Mouse (Mus musculus) ovary, postnatal 14 days (tissue): ENCODE results near the gene Tex35.

Experiments used
- DNase-seq: peaks from one replicate; pipeline ENCODE4 v3.0.0; 2022; ENCODE audit warnings: low spot score

Tex35 gene

DNA sequence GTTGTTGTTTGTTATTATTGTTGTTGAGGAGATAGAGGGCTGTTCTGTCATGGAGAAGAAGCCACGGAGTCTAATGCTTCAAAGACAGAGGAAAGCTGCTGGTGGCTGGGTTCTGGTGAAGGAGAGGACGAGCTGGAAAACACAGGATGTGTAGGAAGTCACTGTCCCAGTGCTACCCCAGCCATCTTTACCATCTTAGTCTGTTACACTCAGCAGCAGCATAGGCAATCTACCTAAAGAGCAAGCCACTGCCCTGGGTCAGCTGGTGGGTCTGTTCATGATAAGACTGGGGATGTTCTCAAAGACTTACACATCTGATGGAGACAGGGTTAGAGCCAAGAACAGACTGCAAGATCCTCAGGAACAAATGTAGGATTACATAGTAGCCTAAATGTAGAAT lies 58.6 kb downstream of the Tex35 start:
- no peak for DNase-seq
